Mouse (Mus musculus) embryonic facial prominence, embryonic 11.5 days (tissue): Measurements from ENCODE around the gene Tmem150b. TPM values are rescaled to one million over a fixed set of nuclear protein-coding genes. Genes with fewer than 3 reads are reported as not detected.

Experiments
- ATAC-seq: fragments of 200-750 bp; cut with Nextera tagmentation; replicated peaks from 2 replicates; pipeline ENCODE4 v1.8.0; 2017; ENCODE audit warnings: low read depth; ENCODE audit not compliant: insufficient number of reproducible peaks, low FRiP score, low TSS enrichment
- DNase-seq: peaks from one replicate; pipeline ENCODE4 v3.0.0-alpha.2; 2015; ENCODE audit warnings: low spot score
- H3K27ac ChIP-seq: fragments of 300-500 bp; sonication (generic); replicated peaks from 2 replicates; pipeline ENCODE4 v1.5.1; 2014; ENCODE audit warnings: mild to moderate bottlenecking, low read depth, low read length, control low read depth
- H3K27me3 ChIP-seq: fragments of 300-500 bp; sonication (generic); 2 replicates; pipeline ENCODE4 v1.6.1; 2014; ENCODE audit warnings: mild to moderate bottlenecking, low read length, moderate library complexity, mixed read lengths; ENCODE audit not compliant: control insufficient read depth, insufficient read depth
- H3K36me3 ChIP-seq: fragments of 300-500 bp; sonication (generic); replicated peaks from 2 replicates; pipeline ENCODE4 v1.6.1; 2014; ENCODE audit warnings: low read depth, mild to moderate bottlenecking, low read length, moderate library complexity, mixed read lengths; ENCODE audit not compliant: control insufficient read depth, insufficient read depth
- H3K4me1 ChIP-seq: fragments of 300-500 bp; sonication (generic); 2 replicates; pipeline ENCODE4 v1.6.1; 2014; ENCODE audit warnings: low read length, mixed read lengths; ENCODE audit not compliant: control insufficient read depth, insufficient read depth
- H3K4me2 ChIP-seq: fragments of 300-500 bp; sonication (generic); 2 replicates; pipeline ENCODE4 v1.6.1; 2014; ENCODE audit warnings: low read depth, mild to moderate bottlenecking, control low read depth, low read length, moderate library complexity
- H3K4me3 ChIP-seq: fragments of 300-500 bp; sonication (generic); 2 replicates; pipeline ENCODE4 v1.5.1; 2014; ENCODE audit warnings: low read depth, low read length, control low read depth
- H3K9ac ChIP-seq: fragments of 300-500 bp; sonication (generic); replicated peaks from 2 replicates; pipeline ENCODE4 v1.6.1; 2014; ENCODE audit warnings: mild to moderate bottlenecking, control low read depth, low read length
- H3K9me3 ChIP-seq: fragments of 300-500 bp; sonication (generic); replicated peaks from 2 replicates; pipeline ENCODE4 v1.6.1; 2016; ENCODE audit warnings: mild to moderate bottlenecking, low read length, inconsistent platforms, mixed read lengths; ENCODE audit not compliant: control insufficient read depth
- WGBS: fragments of 180-500 bp; shearing (Covaris S2); extraction: QIAGEN DNeasy Blood & Tissue Kit; methylation state at CpG from one replicate; pipeline ENCODE4 v1.1.7; 2014; 5-methylcytosine and 5-hydroxymethylcytosine counted together
- polyA plus RNA-seq: library from polyadenylated mRNA; unstranded; fragments of >200 nt; fragmentation: Nextera tagmentation; extraction: Ambion mirVana; gene quantifications from 2 replicates; pipeline ENCODE4 v1.2.1, GENCODE M21; 2014

Gene Tmem150b
- polyA plus RNA-seq, 1 experiment from 2014 or later = not detected

DNA sequence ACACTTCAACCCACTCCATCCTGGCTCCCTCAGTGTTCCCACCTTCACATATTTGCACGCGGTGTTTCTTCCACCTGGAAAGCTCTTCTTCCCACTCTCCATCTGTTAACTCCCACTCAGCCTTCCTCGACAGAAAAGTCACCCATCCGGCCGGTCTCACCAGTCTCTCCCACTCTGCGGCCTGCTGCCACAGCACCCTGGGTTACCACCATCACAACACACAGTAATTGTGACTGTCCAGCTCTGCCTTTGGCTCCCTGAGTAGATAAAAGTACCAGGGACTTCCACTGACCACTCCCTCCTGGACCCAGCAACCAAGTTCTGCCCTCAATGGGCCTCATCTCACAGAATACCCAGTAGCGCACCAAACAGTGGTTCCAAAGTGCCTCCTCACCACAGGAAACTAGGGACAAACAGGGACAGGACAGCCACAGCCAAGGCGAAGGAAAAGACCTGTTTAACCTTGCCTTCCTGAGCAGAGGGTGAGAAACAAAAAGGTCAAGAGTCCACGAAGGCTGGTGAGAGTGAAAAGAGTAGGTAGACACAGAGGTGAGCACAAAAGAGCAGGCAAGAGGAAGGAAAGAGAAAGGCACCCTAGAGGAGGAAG lies 67.4 kb downstream of the Tmem150b start:
- H3K9ac ChIP-seq = peak overlapping the region; percentile 92
- WGBS = 59% methylated on average over 9 of the region's 9 CpGs
- H3K36me3 ChIP-seq = no peaks in the 10 kb centered on the region
- peak overlapping the region; percentile 92 for H3K4me3 ChIP-seq
- H3K9me3 ChIP-seq = no peaks in the 10 kb centered on the region
- no peaks in the 10 kb centered on the region for H3K27me3 ChIP-seq
- no peak for DNase-seq
- no peak for ATAC-seq
- no peak overlapping the region for H3K27ac ChIP-seq
- H3K4me2 ChIP-seq = peak overlapping the region; percentile 92
- H3K4me1 ChIP-seq = peaks cover 7% of the 10 kb centered on the region

Other genes starting within 250 kb of the Tmem150b start
- gene Ppp1r12c, start 223.6 kb downstream of the Tmem150b start, polyA plus RNA-seq = 33.0 and 35.3 TPM in 2 replicates
- gene Tnnt1, start 208.9 kb downstream of the Tmem150b start, polyA plus RNA-seq = 44.9 and 61.5 TPM in 2 replicates
- gene Tnni3, start 201.0 kb downstream of the Tmem150b start, polyA plus RNA-seq = 2.6 and 9.9 TPM in 2 replicates
- 1.0 and 1.6 TPM in 2 replicates for gene Dnaaf3, start 192.8 kb downstream of the Tmem150b start, polyA plus RNA-seq
- gene Syt5, start 177.7 kb downstream of the Tmem150b start, polyA plus RNA-seq = 4.8 and 6.6 TPM in 2 replicates
- gene Ptprh, start 121.2 kb downstream of the Tmem150b start, polyA plus RNA-seq = not detected in 2 replicates
- gene Tmem86b, start 93.8 kb downstream of the Tmem150b start, polyA plus RNA-seq = 0.63 and 2.5 TPM in 2 replicates
- 4.9 and 5.0 TPM in 2 replicates for gene Ppp6r1, start 66.2 kb downstream of the Tmem150b start, polyA plus RNA-seq
- gene Hspbp1, start 40.2 kb downstream of the Tmem150b start, polyA plus RNA-seq = 102 and 104 TPM in 2 replicates
- gene Brsk1, start 34.6 kb downstream of the Tmem150b start, polyA plus RNA-seq = 2.1 and 2.3 TPM in 2 replicates
- 55.7 and 61.6 TPM in 2 replicates for gene Kmt5c, start 14.9 kb upstream of the Tmem150b start, polyA plus RNA-seq
- 41.6 and 42.1 TPM in 2 replicates for gene Cox6b2, start 27.8 kb upstream of the Tmem150b start, polyA plus RNA-seq
- gene Fam71e2, start 46.1 kb upstream of the Tmem150b start, polyA plus RNA-seq = not detected in 2 replicates
- 0.21 TPM in 1 of 2 replicates, not detected in the other for gene Il11, start 57.6 kb upstream of the Tmem150b start, polyA plus RNA-seq
- not detected in 2 replicates for gene Tmem190, start 57.7 kb upstream of the Tmem150b start, polyA plus RNA-seq
- 1.3 and 1.4 TPM in 2 replicates for gene Tmem238, start 64.4 kb upstream of the Tmem150b start, polyA plus RNA-seq
- 149 and 169 TPM in 2 replicates for gene Rpl28, start 67.6 kb upstream of the Tmem150b start, polyA plus RNA-seq
- gene Ube2s, start 87.3 kb upstream of the Tmem150b start, polyA plus RNA-seq = 453 and 487 TPM in 2 replicates
- 0.72 TPM in 2 replicates for gene Shisa7, start 119.4 kb upstream of the Tmem150b start, polyA plus RNA-seq
- gene Isoc2b, start 145.0 kb upstream of the Tmem150b start, polyA plus RNA-seq = 2.4 and 2.9 TPM in 2 replicates
- gene Isoc2a, start 151.9 kb upstream of the Tmem150b start, polyA plus RNA-seq = 0.70 and 0.72 TPM in 2 replicates
- 0.27 TPM in 1 of 2 replicates, not detected in the other for gene Gm36210, start 181.3 kb upstream of the Tmem150b start, polyA plus RNA-seq
- 2.5 and 3.6 TPM in 2 replicates for gene Zfp628, start 190.0 kb upstream of the Tmem150b start, polyA plus RNA-seq
- gene Nat14, start 196.8 kb upstream of the Tmem150b start, polyA plus RNA-seq = 2.7 and 2.8 TPM in 2 replicates
- 0.97 and 1.2 TPM in 2 replicates for gene Ssc5d, start 200.5 kb upstream of the Tmem150b start, polyA plus RNA-seq
- gene Sbk2, start 239.2 kb upstream of the Tmem150b start, polyA plus RNA-seq = 0.21 TPM in 1 of 2 replicates, not detected in the other
- gene Sbk3, start 245.9 kb upstream of the Tmem150b start, polyA plus RNA-seq = 0.06 TPM in 1 of 2 replicates, not detected in the other